Mouse (Mus musculus): ENCODE measurements at regions not wholly inside any gene's neighbourhood (a gene's known extent, or its start where the extent isn't known, plus 50 kb on each side); places are given as distances from the start of the nearest gene placed in this dataset.
A peak's percentile ranks its signal among the peaks of the same experiment; 100 is the strongest.

DNA sequence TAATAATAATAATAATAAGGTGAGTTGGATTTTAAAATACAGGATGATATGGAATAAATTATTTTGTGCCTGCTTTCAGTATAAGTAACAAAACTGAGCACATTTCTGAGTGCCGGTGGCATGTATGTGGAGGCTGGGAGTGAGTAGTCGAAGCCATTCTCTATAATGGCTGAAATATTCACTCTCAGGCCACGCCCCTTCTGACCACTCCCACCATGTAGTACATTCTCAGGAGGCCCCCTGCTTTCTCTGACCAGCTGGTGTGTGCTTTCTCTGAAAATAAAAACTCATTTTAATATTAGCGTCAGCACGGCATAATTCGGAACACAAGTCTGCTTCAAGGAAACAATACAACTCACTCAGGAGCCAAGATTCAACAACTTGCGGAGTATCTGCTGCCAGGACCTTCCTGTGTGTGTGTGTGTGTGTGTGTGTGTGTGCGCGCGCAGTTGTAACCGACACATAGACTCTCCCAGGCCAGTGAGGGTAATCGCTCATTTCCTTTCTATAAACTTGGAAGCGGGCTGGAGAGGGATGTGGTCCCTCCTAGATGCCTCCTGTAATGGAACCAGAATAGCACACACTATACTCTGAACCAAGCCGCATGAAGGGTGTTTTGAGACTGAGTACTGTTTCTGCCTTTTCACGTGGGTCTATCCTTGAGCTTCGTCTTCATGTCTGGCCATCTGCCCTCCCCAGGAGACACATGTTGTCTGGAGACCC is 67.9 kb upstream of the Sesn3 start:
- Histone ChIP-seq H3K4me3 (no peak overlapping the region), H3K27ac (no peak overlapping the region), H3K27me3 (ENCODE audit: low read depth, poor library complexity, severe bottlenecking) (no peaks in the 10 kb centered on the region), H3K4me1 (peaks cover 23% of the 10 kb centered on the region), H3K36me3 (no peaks in the 10 kb centered on the region), H3K9me3 (replicated peaks) (no peaks in the 10 kb centered on the region)
- DNase-seq (ENCODE audit: low spot score): peak; percentile 22
- 95% methylated on average over 16 of the region's 16 CpGs for WGBS

DNA sequence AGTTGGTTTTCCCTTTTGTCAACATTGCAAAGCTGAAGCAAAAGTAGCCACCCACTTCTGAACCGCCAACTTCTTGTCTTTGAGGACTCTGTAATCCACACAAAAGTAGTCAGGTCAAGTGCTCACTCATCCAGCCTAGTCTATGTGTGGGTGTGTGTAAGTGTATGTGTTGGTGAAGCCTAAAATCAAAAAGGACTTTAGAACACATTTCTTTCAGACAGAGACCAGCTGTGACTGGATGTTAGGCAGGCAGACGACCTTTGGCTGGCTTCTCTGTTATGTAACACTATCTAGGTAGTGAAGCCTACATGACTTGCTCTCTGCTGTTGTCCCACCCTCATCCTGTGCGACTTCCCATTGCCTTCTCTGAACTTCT is 67.3 kb upstream of the Sesn3 start:
- WGBS: 81% methylated on average over 3 of the region's 3 CpGs
- Histone ChIP-seq H3K4me1 (peaks cover 21% of the 10 kb centered on the region), H3K9me3 (replicated peaks) (no peaks in the 10 kb centered on the region), H3K27ac (no peak overlapping the region), H3K36me3 (no peaks in the 10 kb centered on the region), H3K4me3 (no peak overlapping the region), H3K27me3 (ENCODE audit: low read depth, poor library complexity, severe bottlenecking) (no peaks in the 10 kb centered on the region)
- no peak for DNase-seq (ENCODE audit: low spot score)

DNA sequence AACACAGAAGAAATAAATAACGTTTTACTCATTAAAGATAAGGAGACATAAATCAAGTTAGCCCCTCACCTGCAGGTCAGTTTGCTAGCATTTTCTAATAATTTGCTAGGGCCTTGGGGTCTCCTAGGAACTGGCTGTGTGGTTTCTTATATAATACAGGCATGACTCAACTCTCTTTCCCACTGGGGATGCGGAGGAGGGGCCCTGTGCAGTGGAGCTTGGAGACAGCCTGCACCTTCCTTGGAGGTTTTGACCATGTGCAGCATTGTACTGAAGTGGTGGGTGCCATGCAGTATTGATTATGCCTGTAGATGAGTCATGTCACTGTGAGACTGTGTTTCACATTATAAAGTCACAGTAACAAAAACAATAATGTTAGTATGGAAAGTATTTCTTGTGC is 61.6 kb upstream of the Sesn3 start:
- Histone ChIP-seq H3K9me3 (replicated peaks) (no peaks in the 10 kb centered on the region), H3K4me3 (no peak overlapping the region), H3K27me3 (ENCODE audit: low read depth, poor library complexity, severe bottlenecking) (no peaks in the 10 kb centered on the region), H3K36me3 (no peaks in the 10 kb centered on the region), H3K4me1 (no peaks in the 10 kb centered on the region), H3K27ac (no peak overlapping the region)
- WGBS: 85% methylated on average over 2 of the region's 2 CpGs
- no peak for DNase-seq (ENCODE audit: low spot score)

DNA sequence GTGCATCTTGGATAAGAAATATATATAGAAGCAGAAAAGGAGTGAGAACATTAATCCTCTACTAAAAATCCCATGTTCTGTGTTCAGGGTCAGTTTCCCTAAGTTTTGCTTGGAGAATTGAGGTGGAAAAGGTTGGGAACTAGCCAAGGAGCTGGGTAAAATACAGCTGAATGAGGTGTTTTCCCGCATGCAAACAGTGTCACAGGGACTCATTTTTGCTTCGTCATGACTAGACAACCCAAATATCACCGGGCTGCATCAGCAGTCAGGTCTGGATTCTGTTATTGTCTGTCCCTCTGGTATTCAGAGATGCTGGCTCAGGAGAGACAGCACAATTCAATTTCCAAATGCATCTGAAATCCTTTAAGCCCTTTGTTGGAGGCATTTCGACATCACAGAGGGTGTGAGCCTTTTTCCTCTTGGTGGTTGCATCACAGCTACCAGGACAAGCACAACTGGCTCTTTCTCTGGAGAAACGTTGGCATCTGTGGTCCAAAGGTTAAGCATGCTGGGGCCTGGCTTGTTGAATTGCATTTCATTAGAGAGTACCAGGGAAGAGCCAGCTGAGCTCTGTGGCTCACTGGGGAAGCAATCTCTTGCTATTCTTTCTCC is 59.6 kb upstream of the Sesn3 start:
- no peaks in the 10 kb centered on the region for H3K4me1 ChIP-seq
- 68% methylated on average over 5 of the region's 5 CpGs for WGBS
- H3K9me3 ChIP-seq (replicated peaks): no peaks in the 10 kb centered on the region
- no peaks in the 10 kb centered on the region for H3K27me3 ChIP-seq (ENCODE audit: low read depth, poor library complexity, severe bottlenecking)
- no peak overlapping the region for H3K4me3 ChIP-seq
- no peak overlapping the region for H3K27ac ChIP-seq
- no peaks in the 10 kb centered on the region for H3K36me3 ChIP-seq
- DNase-seq (ENCODE audit: low spot score): no peak

DNA sequence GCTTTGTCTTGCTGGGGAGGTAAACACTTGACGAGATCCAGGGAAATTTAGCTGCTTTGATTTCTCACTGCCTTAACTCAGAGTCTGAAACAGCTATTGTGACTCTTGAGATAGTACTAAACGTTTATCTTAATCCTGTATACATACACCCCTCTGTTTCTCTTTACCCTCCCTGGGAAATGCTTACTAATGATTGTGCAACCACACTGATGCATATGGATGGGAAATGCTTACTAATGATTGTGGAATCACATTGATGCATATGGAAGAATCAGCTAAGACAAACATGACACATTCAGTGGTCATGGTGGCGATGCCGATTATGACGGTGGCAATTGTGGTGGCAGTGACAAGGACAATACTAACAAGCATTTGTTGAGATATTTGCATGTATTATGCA is 58.9 kb upstream of the Sesn3 start:
- Histone ChIP-seq H3K4me3 (no peak overlapping the region), H3K27me3 (ENCODE audit: low read depth, poor library complexity, severe bottlenecking) (no peaks in the 10 kb centered on the region), H3K27ac (no peak overlapping the region), H3K36me3 (no peaks in the 10 kb centered on the region), H3K9me3 (replicated peaks) (no peaks in the 10 kb centered on the region), H3K4me1 (no peaks in the 10 kb centered on the region)
- WGBS: 81% methylated on average over 5 of the region's 5 CpGs
- DNase-seq (ENCODE audit: low spot score): no peak

DNA sequence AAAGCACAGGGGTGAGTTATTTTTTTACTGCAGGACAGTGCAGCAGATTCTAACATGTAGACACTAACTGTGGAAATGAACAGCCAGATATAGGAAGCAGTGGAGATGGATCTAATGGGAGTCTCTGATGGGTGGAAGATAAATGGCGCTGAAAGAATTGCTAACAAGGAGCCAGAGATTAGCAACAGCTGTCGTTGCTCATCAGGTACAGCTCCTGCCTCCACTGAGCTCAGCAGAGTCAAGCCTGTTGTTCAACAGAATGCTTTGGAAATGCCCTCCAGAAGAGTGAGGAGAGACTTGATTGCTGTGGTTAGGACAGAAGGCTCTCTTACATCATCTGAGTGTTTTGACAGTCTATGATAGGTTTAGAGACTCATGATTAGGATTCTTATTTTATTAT is 51.9 kb upstream of the Sesn3 start:
- H3K4me1 ChIP-seq: no peaks in the 10 kb centered on the region
- H3K36me3 ChIP-seq: no peaks in the 10 kb centered on the region
- 49% methylated on average over 2 of the region's 2 CpGs for WGBS
- H3K4me3 ChIP-seq: no peak overlapping the region
- no peaks in the 10 kb centered on the region for H3K9me3 ChIP-seq (replicated peaks)
- no peak overlapping the region for H3K27ac ChIP-seq
- no peak for DNase-seq (ENCODE audit: low spot score)
- no peaks in the 10 kb centered on the region for H3K27me3 ChIP-seq (ENCODE audit: low read depth, poor library complexity, severe bottlenecking)

Data from limb, embryonic 10.5 days (tissue).